29 mouse cellular contexts compared by ENCODE assay signal in the genomic region with DNA sequence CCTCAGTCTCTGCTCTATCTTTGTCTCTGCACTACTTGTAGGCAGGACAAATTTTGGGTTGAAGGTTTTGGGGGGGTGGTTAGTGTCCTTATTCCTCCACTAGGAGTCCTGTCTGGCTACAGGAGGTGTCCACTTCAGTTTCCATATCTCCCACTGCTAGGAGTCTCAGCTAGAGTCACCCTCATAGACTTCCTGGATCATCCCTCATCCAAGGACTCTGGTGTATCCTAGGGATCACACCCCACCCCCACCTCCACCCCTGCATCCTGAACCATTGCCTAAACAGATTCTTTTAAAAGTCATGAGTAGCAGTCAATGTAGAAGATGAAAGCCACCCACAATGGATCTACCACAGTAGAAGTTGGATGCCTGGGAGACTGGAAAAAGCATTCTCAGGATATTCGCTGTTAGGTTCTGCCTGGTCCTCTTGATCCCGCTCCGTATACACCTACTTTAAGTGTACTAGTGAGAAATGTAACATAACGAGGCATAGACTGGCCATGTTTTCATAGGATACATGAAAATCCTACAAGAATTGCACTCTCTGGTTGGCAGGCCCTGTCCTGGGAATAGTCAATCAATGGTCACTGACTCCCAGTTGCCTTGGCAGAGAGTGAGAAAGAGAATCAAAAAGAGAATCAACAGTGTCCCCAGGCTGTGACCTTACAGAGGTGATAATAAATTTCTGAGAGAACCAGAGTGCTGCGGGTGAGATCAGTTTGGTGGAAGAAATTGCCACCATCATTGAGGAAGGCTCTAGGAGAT. TPM values are rescaled to one million over a fixed set of nuclear protein-coding genes. Genes with fewer than 3 reads are reported as not detected.
DNase-seq lines count a peak whose midpoint lies in the region; ATAC-seq lines count a peak whose summit lies in the region.
"Had no signal": no experiment of that assay in that cellular context is flagged by ENCODE, and none has a peak within 500 bp of the region (broad histone marks: within the 10 kb centered on the region; RNA-seq: fewer than 3 reads in every experiment).

No protein-coding gene starts in this region.

- H3K4me3 ChIP-seq in liver, embryonic 12.5 days = no peak overlapping the region
- no peak overlapping the region for H3K4me3 ChIP-seq in liver, embryonic 15.5 days (replicated peaks)
- H3K4me3 ChIP-seq: embryonic facial prominence, embryonic 12.5 days; embryonic facial prominence, embryonic 15.5 days; heart, embryonic 12.5 days; heart, embryonic 15.5 days had no signal

- H3K9ac ChIP-seq in liver, embryonic 12.5 days = no peak overlapping the region
- H3K9ac ChIP-seq in liver, embryonic 15.5 days = no peak overlapping the region
- H3K9ac ChIP-seq: embryonic facial prominence, embryonic 12.5 days; embryonic facial prominence, embryonic 15.5 days; forebrain, postnatal 0 days; heart, embryonic 12.5 days; heart, embryonic 15.5 days; hindbrain, embryonic 14.5 days had no signal

- no peaks in the 10 kb centered on the region for H3K36me3 ChIP-seq in liver, embryonic 12.5 days
- H3K36me3 ChIP-seq in liver, embryonic 15.5 days (replicated peaks) = no peaks in the 10 kb centered on the region
- H3K36me3 ChIP-seq: embryonic facial prominence, embryonic 12.5 days; embryonic facial prominence, embryonic 15.5 days; heart, embryonic 12.5 days; heart, embryonic 15.5 days had no signal

- H3K27me3 ChIP-seq in liver, embryonic 12.5 days (replicated peaks) = no peaks in the 10 kb centered on the region
- no peaks in the 10 kb centered on the region for H3K27me3 ChIP-seq in liver, embryonic 15.5 days
- H3K27me3 ChIP-seq: embryonic facial prominence, embryonic 12.5 days; embryonic facial prominence, embryonic 15.5 days; heart, embryonic 12.5 days; heart, embryonic 15.5 days had no signal

- no peak overlapping the region for H3K4me2 ChIP-seq in liver, embryonic 12.5 days
- H3K4me2 ChIP-seq in liver, embryonic 15.5 days = no peak overlapping the region
- H3K4me2 ChIP-seq: embryonic facial prominence, embryonic 12.5 days; embryonic facial prominence, embryonic 15.5 days; heart, embryonic 12.5 days; heart, embryonic 15.5 days; hindbrain, embryonic 14.5 days had no signal

- no peaks in the 10 kb centered on the region for H3K4me1 ChIP-seq in liver, embryonic 12.5 days
- H3K4me1 ChIP-seq in liver, embryonic 15.5 days (replicated peaks) = no peaks in the 10 kb centered on the region
- H3K4me1 ChIP-seq: embryonic facial prominence, embryonic 12.5 days; embryonic facial prominence, embryonic 15.5 days; heart, embryonic 12.5 days; heart, embryonic 15.5 days had no signal

- ATAC-seq in frontal cortex, adult (ENCODE audit: low TSS enrichment) = peak; percentile 41; the same call in 1 of the 2 replicates
- peak; percentile 61 for ATAC-seq in liver, embryonic 12.5 days
- peak; percentile 56 for ATAC-seq in liver, embryonic 15.5 days (ENCODE audit: insufficient read depth)
- ATAC-seq: activated CD4-positive, CD25-positive, alpha-beta regulatory T cell, adult 4 months; forebrain, embryonic 14.5 days; forebrain, postnatal 0 days; hindbrain, postnatal 0 days had no signal

- DNase-seq in frontal cortex, postnatal 14 days (ENCODE audit: low spot score in 2 of 2) = no peak
- peak; percentile 86 for DNase-seq in yolk sac, embryonic 10.5 days (ENCODE audit: low spot score)
- DNase-seq in thymus, adult 18-20 months = no peak
- no peak for DNase-seq in heart, adult 9 months (ENCODE audit: low spot score in 2 of 2)
- DNase-seq in ovary, postnatal 14 days (ENCODE audit: low spot score) = no peak
- DNase-seq: adrenal gland, adult 8-10 months; adrenal gland, postnatal 36 days; cerebellum, adult 11 months; cerebellum, adult 2 months; cerebellum, adult 9-11 months; cerebellum, postnatal 25 days; forebrain, postnatal 0 days; gastrocnemius, postnatal 10 days; gastrocnemius, postnatal 36 days; heart, postnatal 10 days; heart, postnatal 4 days had no signal

- no peak overlapping the region for H3K27ac ChIP-seq in liver, embryonic 12.5 days
- H3K27ac ChIP-seq in liver, embryonic 15.5 days (replicated peaks) = no peak overlapping the region
- H3K27ac ChIP-seq: embryonic facial prominence, embryonic 12.5 days; embryonic facial prominence, embryonic 15.5 days; heart, embryonic 15.5 days; hindbrain, embryonic 14.5 days; hindbrain, postnatal 0 days had no signal

- 70% methylated on average over 5 of the region's 5 CpGs for WGBS in liver, embryonic 12.5 days (ENCODE audit: insufficient replicate concordance)
- 65% methylated on average over 5 of the region's 5 CpGs for WGBS in liver, embryonic 15.5 days (ENCODE audit: insufficient replicate concordance)

- no peaks in the 10 kb centered on the region for H3K9me3 ChIP-seq in liver, embryonic 12.5 days (replicated peaks)
- no peaks in the 10 kb centered on the region for H3K9me3 ChIP-seq in liver, embryonic 15.5 days (replicated peaks)
- H3K9me3 ChIP-seq: embryonic facial prominence, embryonic 12.5 days; embryonic facial prominence, embryonic 15.5 days; heart, embryonic 12.5 days; heart, embryonic 15.5 days had no signal

RNA-seq across cellular contexts. Expression of a gene that starts 8.7 kb away (rescaled TPM):
- polyA plus RNA-seq in liver, embryonic 12.5 days (2016; fragmentation: Nextera tagmentation; extraction: Ambion mirVana) = 8.1 and 9.2 TPM in 2 replicates
- 22.4 and 25.9 TPM in 2 replicates for polyA plus RNA-seq in liver, embryonic 15.5 days (2015; fragmentation: Nextera tagmentation; extraction: Ambion mirVana)
- polyA plus RNA-seq: cerebellum, adult 2 months; embryonic facial prominence, embryonic 12.5 days; embryonic facial prominence, embryonic 15.5 days; forebrain, embryonic 11.5 days; forebrain, embryonic 14.5 days; forebrain, postnatal 0 days; heart, embryonic 15.5 days; hindbrain, embryonic 11.5 days; hindbrain, embryonic 14.5 days; hindbrain, postnatal 0 days had no signal

RNA-seq across cellular contexts. Expression of a gene that starts 19.5 kb away (rescaled TPM):
- 6,058 and 6,260 TPM in 2 replicates for polyA plus RNA-seq in liver, embryonic 12.5 days (2016; fragmentation: Nextera tagmentation; extraction: Ambion mirVana)
- polyA plus RNA-seq in liver, embryonic 15.5 days (2015; fragmentation: Nextera tagmentation; extraction: Ambion mirVana) = 11,398 and 12,524 TPM in 2 replicates
- polyA plus RNA-seq: forebrain, embryonic 14.5 days; hindbrain, embryonic 11.5 days had no signal

RNA-seq across cellular contexts. Expression of a gene that starts 49.3 kb away (rescaled TPM):
- 1,037 and 1,058 TPM in 2 replicates for polyA plus RNA-seq in liver, embryonic 12.5 days (2016; fragmentation: Nextera tagmentation; extraction: Ambion mirVana)
- 4,949 and 6,319 TPM in 2 replicates for polyA plus RNA-seq in liver, embryonic 15.5 days (2015; fragmentation: Nextera tagmentation; extraction: Ambion mirVana)
- polyA plus RNA-seq: activated CD4-positive, CD25-positive, alpha-beta regulatory T cell, adult 4 months; forebrain, embryonic 11.5 days; forebrain, embryonic 14.5 days; forebrain, postnatal 0 days; hindbrain, embryonic 11.5 days; hindbrain, embryonic 14.5 days; hindbrain, postnatal 0 days had no signal

RNA-seq across cellular contexts. Expression of a gene that starts 50.9 kb away (rescaled TPM):
- 0.12 and 0.25 TPM in 2 replicates for polyA plus RNA-seq in liver, embryonic 12.5 days (2016; fragmentation: Nextera tagmentation; extraction: Ambion mirVana)
- 1.0 and 1.5 TPM in 2 replicates for polyA plus RNA-seq in liver, embryonic 15.5 days (2015; fragmentation: Nextera tagmentation; extraction: Ambion mirVana)
- polyA plus RNA-seq: activated CD4-positive, CD25-positive, alpha-beta regulatory T cell, adult 4 months; cerebellum, adult 2 months; embryonic facial prominence, embryonic 15.5 days; forebrain, embryonic 11.5 days; forebrain, embryonic 14.5 days; heart, embryonic 12.5 days; heart, embryonic 15.5 days; hindbrain, embryonic 11.5 days had no signal
